In genomic region chr2:165857395-165857831, GRCm38 (mm10) we compare ENCODE assay signal across 8 mouse cellular contexts. TPM values are rescaled to one million over a fixed set of nuclear protein-coding genes. Genes with fewer than 3 reads are reported as not detected.
A peak's percentile ranks its signal among the peaks of the same experiment; 100 is the strongest.
DNase-seq lines count a peak whose midpoint lies in the region; ATAC-seq lines count a peak whose summit lies in the region.

No protein-coding gene starts in this region.

- no peaks in the 10 kb centered on the region for H3K27me3 ChIP-seq in forebrain, embryonic 15.5 days
- H3K27me3 ChIP-seq in kidney, embryonic 15.5 days = no peaks in the 10 kb centered on the region

- H3K9me3 ChIP-seq in forebrain, embryonic 15.5 days = no peaks in the 10 kb centered on the region
- no peaks in the 10 kb centered on the region for H3K9me3 ChIP-seq in kidney, embryonic 15.5 days (replicated peaks)

- peak overlapping the region; percentile 87 for H3K27ac ChIP-seq in forebrain, embryonic 15.5 days (replicated peaks)
- peak overlapping the region; percentile 98 for H3K27ac ChIP-seq in kidney, embryonic 15.5 days

- peak overlapping the region; percentile 37 for H3K4me2 ChIP-seq in forebrain, embryonic 15.5 days (replicated peaks)
- H3K4me2 ChIP-seq in kidney, embryonic 15.5 days = peak overlapping the region; percentile 53

- ATAC-seq in forebrain, embryonic 15.5 days (replicated peaks) = peak; percentile 39; the same call in 1 of the 2 replicates
- ATAC-seq in kidney, embryonic 15.5 days (replicated peaks; ENCODE audit: low FRiP score) = peak; percentile 57

- H3K9ac ChIP-seq in forebrain, embryonic 15.5 days (replicated peaks) = peak overlapping the region; percentile 35
- peak overlapping the region; percentile 32 for H3K9ac ChIP-seq in kidney, embryonic 15.5 days

- 1% methylated on average over 4 of the region's 4 CpGs for WGBS in forebrain, embryonic 15.5 days
- 11% methylated on average over 4 of the region's 4 CpGs for WGBS in kidney, embryonic 15.5 days

- H3K36me3 ChIP-seq in forebrain, embryonic 15.5 days = no peaks in the 10 kb centered on the region
- peaks cover 10% of the 10 kb centered on the region for H3K36me3 ChIP-seq in kidney, embryonic 15.5 days

- peak; percentile 45 for DNase-seq in urinary bladder, postnatal 14 days (ENCODE audit: low spot score)
- DNase-seq in urinary bladder, postnatal 10 days (ENCODE audit: low spot score) = no peak
- DNase-seq in lung, postnatal 25 days (ENCODE audit: low spot score) = peak; percentile 68
- no peak for DNase-seq in spleen, postnatal 4 days (ENCODE audit: low spot score in 2 of 2)
- DNase-seq in T-cell, adult 2 months (ENCODE audit: low spot score) = no peak
- DNase-seq in frontal cortex, postnatal 14 days (ENCODE audit: low spot score in 2 of 2) = no peak

- no peak overlapping the region for H3K4me3 ChIP-seq in forebrain, embryonic 15.5 days
- peak overlapping the region; percentile 14 for H3K4me3 ChIP-seq in kidney, embryonic 15.5 days (replicated peaks)

- H3K4me1 ChIP-seq in forebrain, embryonic 15.5 days = peaks cover 64% of the 10 kb centered on the region
- H3K4me1 ChIP-seq in kidney, embryonic 15.5 days = peaks cover 95% of the 10 kb centered on the region

RNA-seq across cellular contexts. Expression of gene Zmynd8, which starts 41.4 kb away (rescaled TPM):
- 81.0 and 85.9 TPM in 2 replicates for polyA plus RNA-seq in forebrain, embryonic 15.5 days (2015; fragmentation: Nextera tagmentation; extraction: Ambion mirVana)
- 67.1 and 68.3 TPM in 2 replicates for polyA plus RNA-seq in kidney, embryonic 15.5 days (2015; fragmentation: Nextera tagmentation; extraction: Ambion mirVana)

Comparison
In these comparisons a context has a peak if more than half of its experiments do, and no peak if none do; other contexts are left out.
1. DNase-seq: peak in urinary bladder, postnatal 14 days (single experiment) and lung, postnatal 25 days (single experiment); none in urinary bladder, postnatal 10 days (single experiment), spleen, postnatal 4 days (0 of 2), T-cell, adult 2 months (single experiment) and frontal cortex, postnatal 14 days (0 of 2).